Mouse (Mus musculus): Measurements from ENCODE around the gene Eaf2.

GRCm38 (mm10) chr16:36912311-36912710 lies 37.5 kb upstream of the Eaf2 start:
- TF ChIP-seq CTCF (IDR thresholded peaks at IDR 0.05; ENCODE audit: low read depth): no peak
- no peak for TF ChIP-seq EP300 (optimal IDR thresholded peaks at IDR 0.05)
